Mouse (Mus musculus): ENCODE measurements at regions not wholly inside any gene's neighbourhood (a gene's known extent, or its start where the extent isn't known, plus 50 kb on each side); places are given as distances from the start of the nearest gene placed in this dataset.

GRCm38 (mm10) chr2:61121281-61121680 lies 158.3 kb upstream of the Rbms1 start:
- Histone ChIP-seq H3K4me2 (no peak overlapping the region), H3K27me3 (no peaks in the 10 kb centered on the region)
- WGBS: 74% methylated on average over 5 of the region's 5 CpGs

GRCm38 (mm10) chr2:61114620-61115019 lies 151.6 kb upstream of the Rbms1 start:
- H3K9ac ChIP-seq: no peak overlapping the region
- H3K4me1 ChIP-seq (replicated peaks): peaks cover 8% of the 10 kb centered on the region
- H3K4me3 ChIP-seq: no peak overlapping the region
- H3K27ac ChIP-seq: no peak overlapping the region
- 45% methylated on average over 2 of the region's 2 CpGs for WGBS
- H3K9me3 ChIP-seq (replicated peaks): no peaks in the 10 kb centered on the region
- no peak overlapping the region for H3K4me2 ChIP-seq
- no peaks in the 10 kb centered on the region for H3K36me3 ChIP-seq
- no peaks in the 10 kb centered on the region for H3K27me3 ChIP-seq
- no peak for ATAC-seq (replicated peaks; ENCODE audit: insufficient number of reproducible peaks, insufficient read depth, low FRiP score, low read depth)

More at GRCm38 (mm10) chr2:61121281-61121680, 158.3 kb upstream of the Rbms1 start:
- H3K4me1 ChIP-seq (replicated peaks): no peaks in the 10 kb centered on the region
- H3K9me3 ChIP-seq (replicated peaks): no peaks in the 10 kb centered on the region
- ATAC-seq (replicated peaks; ENCODE audit: insufficient number of reproducible peaks, insufficient read depth, low FRiP score, low read depth): no peak
- H3K36me3 ChIP-seq: no peaks in the 10 kb centered on the region
- no peak overlapping the region for H3K4me3 ChIP-seq
- H3K27ac ChIP-seq: no peak overlapping the region
- H3K9ac ChIP-seq: no peak overlapping the region

- WGBS: 78% methylated on average over 6 of the region's 6 CpGs
- ATAC-seq (replicated peaks; ENCODE audit: insufficient number of reproducible peaks, insufficient read depth, low FRiP score, low read depth): no peak
Measured at GRCm38 (mm10) chr2:61113916-61114315, 150.9 kb upstream of the Rbms1 start.

GRCm38 (mm10) chr2:61110591-61110990 lies 147.6 kb upstream of the Rbms1 start:
- H3K4me1 ChIP-seq (replicated peaks): peaks cover 14% of the 10 kb centered on the region
- 53% methylated on average over 9 of the region's 9 CpGs for WGBS
- no peak overlapping the region for H3K4me3 ChIP-seq
- ATAC-seq (replicated peaks; ENCODE audit: insufficient number of reproducible peaks, insufficient read depth, low FRiP score, low read depth): no peak
- H3K4me2 ChIP-seq: no peak overlapping the region
- no peak overlapping the region for H3K27ac ChIP-seq
- no peaks in the 10 kb centered on the region for H3K27me3 ChIP-seq
- H3K9ac ChIP-seq: no peak overlapping the region
- H3K9me3 ChIP-seq (replicated peaks): no peaks in the 10 kb centered on the region
- no peaks in the 10 kb centered on the region for H3K36me3 ChIP-seq

More at GRCm38 (mm10) chr2:61113916-61114315, 150.9 kb upstream of the Rbms1 start:
- no peaks in the 10 kb centered on the region for H3K36me3 ChIP-seq
- H3K27ac ChIP-seq: no peak overlapping the region
- no peak overlapping the region for H3K9ac ChIP-seq
- no peaks in the 10 kb centered on the region for H3K27me3 ChIP-seq
- H3K9me3 ChIP-seq (replicated peaks): no peaks in the 10 kb centered on the region
- H3K4me3 ChIP-seq: no peak overlapping the region
- peaks cover 14% of the 10 kb centered on the region for H3K4me1 ChIP-seq (replicated peaks)
- no peak overlapping the region for H3K4me2 ChIP-seq

GRCm38 (mm10) chr2:61109564-61109963 lies 146.6 kb upstream of the Rbms1 start:
- H3K27ac ChIP-seq: no peak overlapping the region
- 39% methylated on average over 3 of the region's 3 CpGs for WGBS
- H3K9me3 ChIP-seq (replicated peaks): no peaks in the 10 kb centered on the region
- peaks cover 18% of the 10 kb centered on the region for H3K4me1 ChIP-seq (replicated peaks)
- H3K36me3 ChIP-seq: no peaks in the 10 kb centered on the region
- H3K4me3 ChIP-seq: no peak overlapping the region
- H3K9ac ChIP-seq: no peak overlapping the region
- H3K27me3 ChIP-seq: no peaks in the 10 kb centered on the region
- no peak for ATAC-seq (replicated peaks; ENCODE audit: insufficient number of reproducible peaks, insufficient read depth, low FRiP score, low read depth)
- H3K4me2 ChIP-seq: no peak overlapping the region

GRCm38 (mm10) chr2:61105169-61105568 lies 142.2 kb upstream of the Rbms1 start:
- Histone ChIP-seq H3K36me3 (no peaks in the 10 kb centered on the region), H3K4me2 (no peak overlapping the region), H3K27me3 (no peaks in the 10 kb centered on the region), H3K9me3 (replicated peaks) (no peaks in the 10 kb centered on the region), H3K4me3 (no peak overlapping the region), H3K9ac (no peak overlapping the region), H3K4me1 (replicated peaks) (peaks cover 13% of the 10 kb centered on the region; the same call in 1 of the 2 replicates), H3K27ac (no peak overlapping the region)
- no peak for ATAC-seq (replicated peaks; ENCODE audit: insufficient number of reproducible peaks, insufficient read depth, low FRiP score, low read depth)
- 42% methylated on average over 6 of the region's 6 CpGs for WGBS

- Histone ChIP-seq H3K4me2 (no peak overlapping the region), H3K36me3 (no peaks in the 10 kb centered on the region), H3K4me1 (replicated peaks) (peaks cover 6% of the 10 kb centered on the region; the same call in 1 of the 2 replicates), H3K9ac (no peak overlapping the region), H3K4me3 (no peak overlapping the region), H3K27ac (no peak overlapping the region), H3K9me3 (replicated peaks) (no peaks in the 10 kb centered on the region), H3K27me3 (no peaks in the 10 kb centered on the region)
- 59% methylated on average over 4 of the region's 4 CpGs for WGBS
- ATAC-seq (replicated peaks; ENCODE audit: insufficient number of reproducible peaks, insufficient read depth, low FRiP score, low read depth): no peak
Measured at GRCm38 (mm10) chr2:61100854-61101253, 137.9 kb upstream of the Rbms1 start.

- Histone ChIP-seq H3K36me3 (no peaks in the 10 kb centered on the region), H3K4me3 (no peak overlapping the region), H3K27ac (no peak overlapping the region), H3K4me1 (replicated peaks) (0 out of 2 replicates have a peak, but pooled peaks cover 2% of the 10 kb centered on the region), H3K9ac (no peak overlapping the region), H3K4me2 (no peak overlapping the region), H3K27me3 (no peaks in the 10 kb centered on the region), H3K9me3 (replicated peaks) (no peaks in the 10 kb centered on the region)
- no peak for ATAC-seq (replicated peaks; ENCODE audit: insufficient number of reproducible peaks, insufficient read depth, low FRiP score, low read depth)
Measured at GRCm38 (mm10) chr2:61088501-61088900, 125.5 kb upstream of the Rbms1 start.

- H3K36me3 ChIP-seq: no peaks in the 10 kb centered on the region
- WGBS: 68% methylated on average over 3 of the region's 3 CpGs
- ATAC-seq (replicated peaks; ENCODE audit: insufficient number of reproducible peaks, insufficient read depth, low FRiP score, low read depth): no peak
- no peak overlapping the region for H3K9ac ChIP-seq
- H3K9me3 ChIP-seq (replicated peaks): no peaks in the 10 kb centered on the region
- no peaks in the 10 kb centered on the region for H3K27me3 ChIP-seq
- no peak overlapping the region for H3K4me3 ChIP-seq
- 0 out of 2 replicates have a peak, but pooled peaks cover 2% of the 10 kb centered on the region for H3K4me1 ChIP-seq (replicated peaks)
- no peak overlapping the region for H3K4me2 ChIP-seq
- no peak overlapping the region for H3K27ac ChIP-seq
Measured at GRCm38 (mm10) chr2:61084835-61085234, 121.8 kb upstream of the Rbms1 start.

- WGBS: 79% methylated on average over 1 of the region's 1 CpGs
Measured at GRCm38 (mm10) chr2:61083100-61083499, 120.1 kb upstream of the Rbms1 start.

GRCm38 (mm10) chr2:61082640-61083039 lies 119.6 kb upstream of the Rbms1 start:
- no peaks in the 10 kb centered on the region for H3K9me3 ChIP-seq (replicated peaks)
- H3K36me3 ChIP-seq: no peaks in the 10 kb centered on the region
- 0 out of 2 replicates have a peak, but pooled peaks cover 2% of the 10 kb centered on the region for H3K4me1 ChIP-seq (replicated peaks)
- H3K4me3 ChIP-seq: no peak overlapping the region
- no peak overlapping the region for H3K27ac ChIP-seq
- H3K4me2 ChIP-seq: no peak overlapping the region
- ATAC-seq (replicated peaks; ENCODE audit: insufficient number of reproducible peaks, insufficient read depth, low FRiP score, low read depth): no peak
- H3K27me3 ChIP-seq: no peaks in the 10 kb centered on the region
- H3K9ac ChIP-seq: no peak overlapping the region

More at GRCm38 (mm10) chr2:61083100-61083499, 120.1 kb upstream of the Rbms1 start:
- no peak for ATAC-seq (replicated peaks; ENCODE audit: insufficient number of reproducible peaks, insufficient read depth, low FRiP score, low read depth)
- no peak overlapping the region for H3K4me2 ChIP-seq
- no peak overlapping the region for H3K9ac ChIP-seq
- 0 out of 2 replicates have a peak, but pooled peaks cover 2% of the 10 kb centered on the region for H3K4me1 ChIP-seq (replicated peaks)
- H3K27ac ChIP-seq: no peak overlapping the region
- no peaks in the 10 kb centered on the region for H3K9me3 ChIP-seq (replicated peaks)
- no peaks in the 10 kb centered on the region for H3K36me3 ChIP-seq
- H3K4me3 ChIP-seq: no peak overlapping the region
- H3K27me3 ChIP-seq: no peaks in the 10 kb centered on the region

GRCm38 (mm10) chr2:61080006-61080405 lies 117.0 kb upstream of the Rbms1 start:
- no peak for ATAC-seq (replicated peaks; ENCODE audit: insufficient number of reproducible peaks, insufficient read depth, low FRiP score, low read depth)
- no peak overlapping the region for H3K9ac ChIP-seq
- WGBS: 56% methylated on average over 4 of the region's 4 CpGs
- no peak overlapping the region for H3K27ac ChIP-seq
- no peaks in the 10 kb centered on the region for H3K27me3 ChIP-seq
- H3K4me3 ChIP-seq: no peak overlapping the region
- no peaks in the 10 kb centered on the region for H3K9me3 ChIP-seq (replicated peaks)
- no peaks in the 10 kb centered on the region for H3K36me3 ChIP-seq
- 0 out of 2 replicates have a peak, but pooled peaks cover 2% of the 10 kb centered on the region for H3K4me1 ChIP-seq (replicated peaks)
- no peak overlapping the region for H3K4me2 ChIP-seq

All from heart, embryonic 15.5 days (tissue).